Mouse (Mus musculus): ENCODE results near the gene Olfm2. TPM values are rescaled to one million over a fixed set of nuclear protein-coding genes. Genes with fewer than 3 reads are reported as not detected.
"Not testable (repeated sequence)": the region's sequence is repeated elsewhere in the genome, so short reads cannot be mapped to it uniquely, and the experiment has no call there.

The Olfm2 gene
- polyA plus RNA-seq, 1 experiment from 2014 or later, result 8.1 TPM

- Histone ChIP-seq H3K36me3 (peaks cover 12% of the 10 kb centered on the region; the same call in 1 of the 2 replicates), H3K4me3 (replicated peaks) (peak within 1 kb of the TSS; percentile 72), H3K4me1 (replicated peaks) (peaks cover 12% of the 10 kb centered on the region; the same call in 1 of the 2 replicates), H3K27me3 (replicated peaks) (no peaks in the 10 kb centered on the region), H3K27ac (peak within 1 kb of the TSS; percentile 98), H3K9me3 (no peaks in the 10 kb centered on the region), H3K9ac (peak within 1 kb of the TSS; percentile 81), H3K4me2 (replicated peaks) (peak within 1 kb of the TSS; percentile 70)
- whole genome bisulfite sequencing, result under 1% methylated on average over 51 of the region's 51 CpGs
- peak; percentile 91 for ATAC-seq
These were observed 103.9 kb downstream of the Olfm2 start, which contains the start of gene Ubl5 for GRCm38 (mm10) chr9:20642101-20642895. TSS of gene Ubl5 (plus strand) at chr9:20642878.

DNA sequence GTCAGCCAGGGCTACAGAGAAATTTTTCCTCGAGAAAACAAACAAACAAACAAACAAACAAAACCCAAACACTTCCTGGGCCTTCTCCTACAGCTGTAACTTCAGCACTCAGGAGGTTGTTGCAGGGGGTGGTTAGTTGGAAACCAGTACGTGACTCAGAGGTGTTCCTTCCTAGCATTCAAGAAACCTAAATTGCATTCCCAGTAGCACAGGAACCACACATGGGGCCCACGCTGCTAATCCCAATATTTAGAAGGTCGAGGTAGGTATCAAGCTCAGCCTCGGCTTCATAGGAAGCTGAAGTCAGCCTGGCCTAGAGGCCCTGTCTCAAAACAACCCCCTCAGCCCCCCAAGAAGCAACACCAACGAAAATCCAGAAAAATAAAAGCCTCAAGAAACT, 104.6 kb downstream of the Olfm2 start:
- peaks cover 12% of the 10 kb centered on the region; the same call in 1 of the 2 replicates for H3K4me1 ChIP-seq (replicated peaks)
- no peaks in the 10 kb centered on the region for H3K27me3 ChIP-seq (replicated peaks)
- no peak for ATAC-seq
- peak overlapping the region; percentile 70 for H3K4me2 ChIP-seq (replicated peaks)
- 15% methylated on average over 6 of the region's 6 CpGs for WGBS
- 0 out of 2 replicates have a peak overlapping the region, but pooled peaks have one; percentile 98 for H3K27ac ChIP-seq
- no peaks in the 10 kb centered on the region for H3K9me3 ChIP-seq
- peaks cover 13% of the 10 kb centered on the region; the same call in 1 of the 2 replicates for H3K36me3 ChIP-seq
- peak overlapping the region; percentile 72 for H3K4me3 ChIP-seq (replicated peaks)
- peak overlapping the region; percentile 76 for H3K9ac ChIP-seq

DNA sequence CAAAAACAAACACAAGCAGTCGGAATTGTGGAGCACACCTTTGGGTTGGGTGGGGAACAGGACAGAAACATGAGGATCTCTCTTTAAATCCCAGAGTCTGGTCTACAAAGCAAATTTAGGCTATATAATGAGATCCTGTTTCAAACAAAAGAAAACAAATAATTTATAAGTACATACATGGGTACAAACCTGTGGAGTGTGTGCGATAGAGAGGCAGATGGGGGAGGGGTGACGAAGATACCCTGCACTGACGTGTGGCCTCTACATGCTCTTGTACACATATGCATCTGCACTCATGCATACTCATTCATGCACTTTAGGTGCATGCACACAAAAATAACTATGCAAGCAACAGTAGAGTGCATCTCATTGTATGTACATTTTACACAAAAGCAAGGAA, 106.7 kb downstream of the Olfm2 start:
- Histone ChIP-seq H3K9ac (no peak overlapping the region), H3K27me3 (replicated peaks) (no peaks in the 10 kb centered on the region), H3K9me3 (no peaks in the 10 kb centered on the region), H3K36me3 (peaks cover 12% of the 10 kb centered on the region; the same call in 1 of the 2 replicates), H3K27ac (no peak overlapping the region), H3K4me3 (replicated peaks) (no peak overlapping the region), H3K4me1 (replicated peaks) (peaks cover 8% of the 10 kb centered on the region; the same call in 1 of the 2 replicates), H3K4me2 (replicated peaks) (no peak overlapping the region)
- ATAC-seq, result no peak
- WGBS, result 93% methylated on average over 4 of the region's 4 CpGs

DNA sequence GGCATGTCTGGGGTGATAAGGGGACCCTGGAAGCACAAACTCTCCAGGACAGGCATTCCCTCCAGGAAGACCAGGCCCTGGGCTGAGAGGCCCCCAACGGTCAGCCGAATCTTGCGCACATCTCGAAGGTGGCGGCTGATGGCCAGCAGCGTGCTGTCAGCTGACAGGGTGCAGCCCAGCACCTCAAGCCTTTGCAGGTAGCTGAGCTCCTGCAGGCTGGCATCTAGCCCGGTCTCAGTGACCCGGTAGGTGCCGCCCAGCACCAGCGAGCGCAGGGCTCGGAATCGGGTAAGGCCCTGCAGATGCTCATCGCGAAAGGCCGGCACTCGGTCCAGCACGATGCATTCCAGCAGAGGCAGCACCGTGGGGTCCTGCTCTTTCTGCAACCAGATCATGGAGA, 107.6 kb downstream of the Olfm2 start:
- H3K4me1 ChIP-seq (replicated peaks), result peaks cover 5% of the 10 kb centered on the region; the same call in 1 of the 2 replicates
- H3K4me2 ChIP-seq (replicated peaks), result no peak overlapping the region
- no peaks in the 10 kb centered on the region for H3K9me3 ChIP-seq
- no peak overlapping the region for H3K9ac ChIP-seq
- no peaks in the 10 kb centered on the region for H3K27me3 ChIP-seq (replicated peaks)
- H3K27ac ChIP-seq, result no peak overlapping the region
- ATAC-seq, result no peak
- H3K36me3 ChIP-seq, result peaks cover 12% of the 10 kb centered on the region; the same call in 1 of the 2 replicates
- no peak overlapping the region for H3K4me3 ChIP-seq (replicated peaks)
- WGBS, result 93% methylated on average over 19 of the region's 19 CpGs

DNA sequence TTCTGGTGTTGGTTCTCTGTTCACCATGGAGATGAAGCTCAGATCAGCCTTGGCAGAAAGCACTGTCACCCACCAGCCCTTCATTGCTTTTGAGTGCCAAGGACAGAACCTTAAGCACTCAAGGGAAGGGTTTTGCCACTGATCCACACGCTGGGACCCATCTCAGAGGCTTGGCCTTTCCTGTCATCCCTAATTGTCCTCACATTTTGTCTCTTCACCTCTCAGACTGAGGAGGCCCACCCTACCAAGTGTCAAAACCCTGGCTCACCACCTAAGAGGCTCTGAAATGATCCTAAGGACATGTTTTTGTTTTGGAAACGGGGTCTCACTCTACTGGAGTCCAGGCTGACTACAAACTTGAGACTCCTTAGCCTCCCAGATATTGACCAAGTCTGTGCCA, 109.4 kb downstream of the Olfm2 start:
- Histone ChIP-seq H3K9me3 (no peaks in the 10 kb centered on the region), H3K9ac (no peak overlapping the region), H3K4me1 (replicated peaks) (peaks cover 5% of the 10 kb centered on the region; the same call in 1 of the 2 replicates), H3K27me3 (replicated peaks) (no peaks in the 10 kb centered on the region), H3K36me3 (peaks cover 12% of the 10 kb centered on the region; the same call in 1 of the 2 replicates), H3K27ac (no peak overlapping the region), H3K4me2 (replicated peaks) (no peak overlapping the region), H3K4me3 (replicated peaks) (no peak overlapping the region)
- WGBS, result 81% methylated on average over 2 of the region's 2 CpGs
- ATAC-seq, result no peak

DNA sequence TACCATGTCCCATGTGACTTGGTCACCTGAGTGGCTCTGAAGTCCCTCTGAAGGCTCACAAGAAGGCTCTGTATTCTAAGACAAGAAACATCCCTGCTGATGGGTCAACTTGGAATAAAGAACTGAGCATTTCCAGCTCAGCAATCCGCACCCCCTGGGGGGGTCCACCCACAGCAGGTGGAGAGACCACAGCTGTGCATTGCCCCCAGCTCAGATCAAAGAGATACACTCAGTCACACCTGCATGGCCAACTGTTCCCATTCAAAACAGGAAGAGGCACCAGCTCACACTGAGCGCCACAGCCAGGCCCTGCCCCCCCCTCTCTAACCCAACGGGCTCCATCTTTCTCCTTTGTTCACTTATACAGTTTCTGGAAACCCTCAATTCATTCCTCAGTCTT, 109.9 kb downstream of the Olfm2 start:
- no peak overlapping the region for H3K4me2 ChIP-seq (replicated peaks)
- H3K27ac ChIP-seq, result no peak overlapping the region
- no peaks in the 10 kb centered on the region for H3K9me3 ChIP-seq
- H3K27me3 ChIP-seq (replicated peaks), result no peaks in the 10 kb centered on the region
- ATAC-seq, result peak; percentile 40; the same call in 1 of the 2 replicates
- peaks cover 12% of the 10 kb centered on the region; the same call in 1 of the 2 replicates for H3K36me3 ChIP-seq
- H3K4me3 ChIP-seq (replicated peaks), result no peak overlapping the region
- H3K4me1 ChIP-seq (replicated peaks), result peaks cover 1% of the 10 kb centered on the region; the same call in 1 of the 2 replicates
- 82% methylated on average over 3 of the region's 3 CpGs for WGBS
- no peak overlapping the region for H3K9ac ChIP-seq

DNA sequence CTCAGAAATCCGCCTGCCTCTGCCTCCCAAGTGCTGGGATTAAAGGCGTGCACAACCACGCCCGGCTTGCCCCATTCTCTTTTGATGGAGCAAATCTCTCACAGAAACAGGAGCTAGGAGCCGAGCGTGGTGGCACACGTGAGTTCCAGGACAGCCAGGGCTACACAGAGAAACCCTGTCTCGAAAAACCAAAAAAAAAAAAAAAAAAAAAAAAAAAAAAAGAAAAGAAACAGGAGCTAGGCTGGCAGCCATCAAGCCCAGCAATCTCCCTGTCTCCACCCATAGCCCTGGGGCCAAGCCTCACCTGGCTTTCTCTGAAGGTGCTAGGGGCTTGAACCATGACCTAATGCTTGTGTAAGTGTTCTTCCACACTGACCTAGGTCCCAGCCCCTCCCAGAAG, 110.5 kb downstream of the Olfm2 start:
- H3K9me3 ChIP-seq; ATAC-seq; H3K9ac ChIP-seq; H3K4me2 ChIP-seq (replicated peaks); H3K4me1 ChIP-seq (replicated peaks); H3K27ac ChIP-seq; H3K27me3 ChIP-seq (replicated peaks); H3K4me3 ChIP-seq (replicated peaks): not testable (repeated sequence)
- peaks cover 12% of the 10 kb centered on the region; the same call in 1 of the 2 replicates for H3K36me3 ChIP-seq
- 94% methylated on average over 8 of the region's 8 CpGs for WGBS

DNA sequence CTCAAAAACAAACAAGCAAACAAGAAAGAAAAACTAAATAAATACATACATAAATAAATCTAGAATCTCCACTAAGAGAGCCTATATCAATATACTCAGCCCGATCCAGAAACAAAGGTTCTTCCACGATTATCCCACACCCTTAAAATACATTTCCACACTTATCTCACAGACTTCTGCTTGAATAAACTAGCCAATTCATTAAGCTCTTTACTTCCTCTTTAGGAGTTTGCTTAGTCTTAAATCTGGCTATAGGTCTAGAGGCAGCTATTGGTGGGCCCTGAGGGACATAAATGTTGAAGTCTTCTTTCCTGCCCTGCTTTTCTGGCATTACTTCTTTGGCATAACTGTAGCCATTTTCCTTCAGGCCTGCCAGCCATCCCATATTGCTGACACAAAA, 114.8 kb downstream of the Olfm2 start:
- H3K4me3 ChIP-seq (replicated peaks), result no peak overlapping the region
- no peak overlapping the region for H3K4me2 ChIP-seq (replicated peaks)
- no peaks in the 10 kb centered on the region for H3K36me3 ChIP-seq
- H3K27ac ChIP-seq, result no peak overlapping the region
- no peaks in the 10 kb centered on the region for H3K4me1 ChIP-seq (replicated peaks)
- WGBS, result 91% methylated on average over 2 of the region's 2 CpGs
- H3K9me3 ChIP-seq, result no peaks in the 10 kb centered on the region
- H3K27me3 ChIP-seq (replicated peaks), result no peaks in the 10 kb centered on the region
- no peak for ATAC-seq
- H3K9ac ChIP-seq, result no peak overlapping the region

Other genes starting within 250 kb of the Olfm2 start
- 55.1 and 62.4 TPM in 2 replicates for gene Zfp266, start 224.9 kb downstream of the Olfm2 start, polyA plus RNA-seq (2015; fragmentation: Nextera tagmentation; extraction: Ambion mirVana)
- 12.0 and 13.8 TPM in 2 replicates for gene Zfp846, start 165.1 kb downstream of the Olfm2 start, polyA plus RNA-seq (2015; fragmentation: Nextera tagmentation; extraction: Ambion mirVana)
- 356 and 399 TPM in 2 replicates for gene Ubl5, start 103.5 kb downstream of the Olfm2 start, polyA plus RNA-seq (2015; fragmentation: Nextera tagmentation; extraction: Ambion mirVana)
- gene Fbxl12, start 101.6 kb downstream of the Olfm2 start, polyA plus RNA-seq (2015; fragmentation: Nextera tagmentation; extraction: Ambion mirVana), result 14.7 and 16.4 TPM in 2 replicates
- 44.1 and 46.8 TPM in 2 replicates for gene Pin1, start 94.3 kb downstream of the Olfm2 start, polyA plus RNA-seq (2015; fragmentation: Nextera tagmentation; extraction: Ambion mirVana)
- 2.7 and 2.8 TPM in 2 replicates for gene Col5a3, start 68.7 kb upstream of the Olfm2 start, polyA plus RNA-seq (2015; fragmentation: Nextera tagmentation; extraction: Ambion mirVana)
- not detected in 2 replicates for gene Rdh8, start 72.2 kb upstream of the Olfm2 start, polyA plus RNA-seq (2015; fragmentation: Nextera tagmentation; extraction: Ambion mirVana)
- gene A230050P20Rik, start 122.3 kb upstream of the Olfm2 start, polyA plus RNA-seq (2015; fragmentation: Nextera tagmentation; extraction: Ambion mirVana), result 15.0 and 19.8 TPM in 2 replicates
- gene Angptl6, start 133.4 kb upstream of the Olfm2 start, polyA plus RNA-seq (2015; fragmentation: Nextera tagmentation; extraction: Ambion mirVana), result 8.3 and 10.7 TPM in 2 replicates
- 91.6 and 95.5 TPM in 2 replicates for gene Ppan, start 141.8 kb upstream of the Olfm2 start, polyA plus RNA-seq (2015; fragmentation: Nextera tagmentation; extraction: Ambion mirVana)
- gene Eif3g, start 152.3 kb upstream of the Olfm2 start, polyA plus RNA-seq (2015; fragmentation: Nextera tagmentation; extraction: Ambion mirVana), result 292 and 319 TPM in 2 replicates
- 72.5 and 73.4 TPM in 2 replicates for gene Dnmt1, start 213.5 kb upstream of the Olfm2 start, polyA plus RNA-seq (2015; fragmentation: Nextera tagmentation; extraction: Ambion mirVana)
- 29.2 and 30.4 TPM in 2 replicates for gene S1pr2, start 230.4 kb upstream of the Olfm2 start, polyA plus RNA-seq (2015; fragmentation: Nextera tagmentation; extraction: Ambion mirVana)